Mouse (Mus musculus) hindbrain, embryonic 16.5 days (tissue): ENCODE measurements around the gene Grin2b. TPM values are rescaled to one million over a fixed set of nuclear protein-coding genes. Genes with fewer than 3 reads are reported as not detected.
A peak's percentile ranks its signal among the peaks of the same experiment; 100 is the strongest.

Experiments
- ATAC-seq: fragments of 200-750 bp; cut with Nextera tagmentation; 2 replicates; pipeline ENCODE4 v1.8.0; 2017; ENCODE audit warnings: moderate TSS enrichment, moderate library complexity
- H3K27ac ChIP-seq: fragments of 300-500 bp; sonication (generic); 2 replicates; pipeline ENCODE4 v1.5.1; 2014; ENCODE audit warnings: low read depth, mild to moderate bottlenecking, control low read depth, low read length, moderate library complexity
- H3K27me3 ChIP-seq: fragments of 300-500 bp; sonication (generic); replicated peaks from 2 replicates; pipeline ENCODE4 v1.6.1; 2014; ENCODE audit warnings: low read length; ENCODE audit not compliant: control insufficient read depth, insufficient read depth
- H3K36me3 ChIP-seq: fragments of 300-500 bp; sonication (generic); 2 replicates; pipeline ENCODE4 v1.6.1; 2014; ENCODE audit warnings: mild to moderate bottlenecking, low read length, moderate library complexity, mixed read lengths; ENCODE audit not compliant: control insufficient read depth, insufficient read depth
- H3K4me1 ChIP-seq: fragments of 300-500 bp; sonication (generic); 2 replicates; pipeline ENCODE4 v1.6.1; 2014; ENCODE audit warnings: low read depth, low read length; ENCODE audit not compliant: control insufficient read depth, insufficient read depth
- H3K4me2 ChIP-seq: fragments of 300-500 bp; sonication (generic); 2 replicates; pipeline ENCODE4 v1.6.1; 2014; ENCODE audit warnings: mild to moderate bottlenecking, low read length, control low read depth, moderate library complexity
- H3K4me3 ChIP-seq: fragments of 300-500 bp; sonication (generic); 2 replicates; pipeline ENCODE4 v1.5.1; 2014; ENCODE audit warnings: mild to moderate bottlenecking, low read length, control low read depth, moderate library complexity
- H3K9ac ChIP-seq: fragments of 300-500 bp; sonication (generic); 2 replicates; pipeline ENCODE4 v1.6.1; 2014; ENCODE audit warnings: low read depth, mild to moderate bottlenecking, control low read depth, low read length, moderate library complexity
- H3K9me3 ChIP-seq: fragments of 300-500 bp; sonication (generic); 2 replicates; pipeline ENCODE4 v1.6.1; 2014; ENCODE audit warnings: mild to moderate bottlenecking, low read length, moderate library complexity; ENCODE audit not compliant: control insufficient read depth
- WGBS: fragments of 180-500 bp; shearing (Covaris S2); extraction: QIAGEN DNeasy Blood & Tissue Kit; methylation state at CpG from one replicate; pipeline ENCODE4 v1.1.7; 2014; 5-methylcytosine and 5-hydroxymethylcytosine counted together
- polyA plus RNA-seq: library from polyadenylated mRNA; unstranded; fragments of >200 nt; fragmentation: Nextera tagmentation; extraction: Ambion mirVana; gene quantifications from 2 replicates; pipeline ENCODE4 v1.2.1, GENCODE M21; 2015

Grin2b gene
- polyA plus RNA-seq, 1 experiment from 2014 or later, result 56.1 TPM

- no peak overlapping the region for H3K4me2 ChIP-seq
- H3K9ac ChIP-seq, result no peak overlapping the region
- no peak overlapping the region for H3K4me3 ChIP-seq
- no peak overlapping the region for H3K27ac ChIP-seq
- no peaks in the 10 kb centered on the region for H3K36me3 ChIP-seq
- H3K27me3 ChIP-seq, result no peaks in the 10 kb centered on the region
- WGBS, result 97% methylated on average over 5 of the region's 5 CpGs
- no peak for ATAC-seq
- H3K9me3 ChIP-seq, result no peaks in the 10 kb centered on the region
- H3K4me1 ChIP-seq, result peaks cover 6% of the 10 kb centered on the region
Measured at GRCm38 (mm10) chr6:135914608-135915007, 258.7 kb downstream of the Grin2b start.

DNA sequence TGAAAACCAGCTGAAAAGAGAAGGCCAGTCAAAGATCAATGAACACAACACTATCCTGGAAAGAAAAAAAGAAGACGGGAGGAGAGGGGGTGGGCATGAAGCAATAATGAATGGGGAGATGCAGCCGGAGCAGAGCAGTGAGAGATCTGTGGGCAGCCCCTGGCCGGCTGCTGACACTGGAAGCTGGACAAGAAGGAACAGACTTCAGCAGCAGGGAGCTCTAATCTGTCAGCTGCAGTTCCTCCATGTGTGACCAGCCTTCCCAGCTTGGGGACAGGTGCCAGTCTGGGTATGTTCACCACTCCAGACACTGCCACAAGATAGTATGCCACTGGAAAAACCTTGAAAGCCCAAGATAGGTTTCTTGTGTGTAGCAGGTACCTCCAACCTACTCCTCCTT is 261.2 kb downstream of the Grin2b start:
- H3K4me1 ChIP-seq, result peaks cover 9% of the 10 kb centered on the region
- 44% methylated on average over 3 of the region's 3 CpGs for WGBS
- H3K27me3 ChIP-seq, result no peaks in the 10 kb centered on the region
- no peak overlapping the region for H3K4me2 ChIP-seq
- H3K27ac ChIP-seq, result no peak overlapping the region
- H3K36me3 ChIP-seq, result no peaks in the 10 kb centered on the region
- no peak overlapping the region for H3K9ac ChIP-seq
- no peaks in the 10 kb centered on the region for H3K9me3 ChIP-seq
- H3K4me3 ChIP-seq, result no peak overlapping the region
- ATAC-seq, result peak; percentile 53

- 58% methylated on average over 6 of the region's 6 CpGs for WGBS
Measured at GRCm38 (mm10) chr6:135911131-135911530, 262.2 kb downstream of the Grin2b start.

DNA sequence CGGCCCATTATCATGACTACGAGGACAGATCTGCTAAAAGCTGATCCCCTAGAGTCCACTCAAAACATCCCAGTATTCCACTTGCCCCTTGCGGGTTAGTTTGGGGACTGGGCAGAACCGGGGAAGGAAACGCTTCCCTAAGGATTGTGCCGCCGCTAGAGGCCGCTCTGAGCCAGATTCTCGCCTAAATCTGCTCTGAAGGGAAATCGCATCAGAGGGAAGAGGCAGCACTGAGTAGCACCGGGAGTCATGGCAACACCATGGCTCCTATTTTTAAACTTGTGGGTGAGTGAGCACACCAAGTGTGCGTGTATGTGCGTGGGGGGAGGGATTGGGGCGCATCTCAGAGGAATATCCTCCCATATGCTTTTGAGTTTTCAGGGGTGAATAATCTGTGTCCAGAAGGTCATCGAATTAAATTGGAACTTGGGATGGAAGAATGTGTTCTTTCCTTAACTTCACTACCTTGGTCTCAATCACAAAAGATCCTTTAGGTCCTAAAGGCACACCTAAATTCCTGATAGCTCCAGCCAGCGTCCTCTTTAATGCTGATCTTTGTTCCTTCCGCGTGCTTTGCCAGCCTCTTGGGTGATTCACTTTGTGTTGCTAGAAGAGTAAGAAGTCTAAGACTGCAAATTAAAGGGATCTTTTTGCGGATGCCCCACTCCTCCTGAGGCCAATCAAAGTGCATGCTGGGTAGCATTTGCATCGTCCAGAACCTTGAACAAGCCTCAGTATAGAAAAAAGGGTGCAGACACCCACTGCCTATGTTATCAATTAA is 265.6 kb downstream of the Grin2b start:
- H3K4me2 ChIP-seq, result no peak overlapping the region
- H3K9ac ChIP-seq, result no peak overlapping the region
- no peaks in the 10 kb centered on the region for H3K36me3 ChIP-seq
- ATAC-seq, result peak; percentile 71
- H3K27me3 ChIP-seq, result no peaks in the 10 kb centered on the region
- no peaks in the 10 kb centered on the region for H3K9me3 ChIP-seq
- 23% methylated on average over 20 of the region's 20 CpGs for WGBS
- H3K4me3 ChIP-seq, result no peak overlapping the region
- peaks cover 11% of the 10 kb centered on the region for H3K4me1 ChIP-seq
- no peak overlapping the region for H3K27ac ChIP-seq

More at GRCm38 (mm10) chr6:135911131-135911530, 262.2 kb downstream of the Grin2b start:
- Histone ChIP-seq H3K4me2 (no peak overlapping the region), H3K9ac (no peak overlapping the region), H3K4me3 (no peak overlapping the region), H3K36me3 (no peaks in the 10 kb centered on the region), H3K27ac (no peak overlapping the region), H3K9me3 (no peaks in the 10 kb centered on the region), H3K27me3 (no peaks in the 10 kb centered on the region), H3K4me1 (peaks cover 9% of the 10 kb centered on the region)
- no peak for ATAC-seq

- no peaks in the 10 kb centered on the region for H3K36me3 ChIP-seq
- WGBS, result 69% methylated on average over 8 of the region's 8 CpGs
- H3K4me3 ChIP-seq, result no peak overlapping the region
- no peak for ATAC-seq
- H3K27me3 ChIP-seq, result no peaks in the 10 kb centered on the region
- no peak overlapping the region for H3K9ac ChIP-seq
- no peaks in the 10 kb centered on the region for H3K9me3 ChIP-seq
- no peak overlapping the region for H3K4me2 ChIP-seq
- no peak overlapping the region for H3K27ac ChIP-seq
- peaks cover 11% of the 10 kb centered on the region for H3K4me1 ChIP-seq
Measured at GRCm38 (mm10) chr6:135907137-135907536, 266.2 kb downstream of the Grin2b start.

DNA sequence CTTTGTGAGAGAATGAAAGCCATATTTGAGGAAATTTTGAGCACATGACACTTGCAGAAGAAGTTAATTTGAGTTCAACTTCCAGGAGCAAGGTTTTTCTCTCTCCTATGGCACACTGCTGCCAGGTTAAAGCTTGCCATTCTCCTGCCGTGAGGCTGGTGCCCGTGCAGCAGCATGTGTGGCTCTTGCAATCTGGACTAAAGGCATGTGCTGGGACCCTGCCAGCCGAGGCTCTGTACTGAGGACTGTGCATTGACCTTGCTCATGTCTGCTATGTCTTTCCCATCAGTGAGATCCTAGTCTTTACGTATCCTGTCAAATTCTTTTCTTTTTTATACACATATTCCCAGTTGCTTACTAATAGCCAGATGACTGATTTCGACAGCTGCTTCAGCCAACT is 268.9 kb downstream of the Grin2b start:
- H3K9ac ChIP-seq, result no peak overlapping the region
- 65% methylated on average over 5 of the region's 5 CpGs for WGBS
- no peaks in the 10 kb centered on the region for H3K27me3 ChIP-seq
- H3K4me3 ChIP-seq, result no peak overlapping the region
- H3K9me3 ChIP-seq, result no peaks in the 10 kb centered on the region
- no peak for ATAC-seq
- no peak overlapping the region for H3K27ac ChIP-seq
- no peaks in the 10 kb centered on the region for H3K36me3 ChIP-seq
- H3K4me2 ChIP-seq, result no peak overlapping the region
- peaks cover 11% of the 10 kb centered on the region for H3K4me1 ChIP-seq

GRCm38 (mm10) chr6:135900410-135900809 is 272.9 kb downstream of the Grin2b start:
- ATAC-seq, result no peak
- peaks cover 2% of the 10 kb centered on the region; the same call in 1 of the 2 replicates for H3K4me1 ChIP-seq
- H3K4me3 ChIP-seq, result no peak overlapping the region
- no peaks in the 10 kb centered on the region for H3K27me3 ChIP-seq
- no peak overlapping the region for H3K27ac ChIP-seq
- WGBS, result 70% methylated on average over 10 of the region's 10 CpGs
- H3K9me3 ChIP-seq, result no peaks in the 10 kb centered on the region
- no peaks in the 10 kb centered on the region for H3K36me3 ChIP-seq
- H3K4me2 ChIP-seq, result no peak overlapping the region
- no peak overlapping the region for H3K9ac ChIP-seq

GRCm38 (mm10) chr6:135899225-135899624 is 274.1 kb downstream of the Grin2b start:
- WGBS, result 79% methylated on average over 10 of the region's 10 CpGs
- H3K36me3 ChIP-seq, result no peaks in the 10 kb centered on the region
- no peak for ATAC-seq
- no peak overlapping the region for H3K9ac ChIP-seq
- H3K4me1 ChIP-seq, result no peaks in the 10 kb centered on the region
- H3K27ac ChIP-seq, result no peak overlapping the region
- H3K27me3 ChIP-seq, result no peaks in the 10 kb centered on the region
- no peaks in the 10 kb centered on the region for H3K9me3 ChIP-seq
- H3K4me2 ChIP-seq, result no peak overlapping the region
- H3K4me3 ChIP-seq, result no peak overlapping the region

GRCm38 (mm10) chr6:135894793-135895228 is 278.5 kb downstream of the Grin2b start:
- Histone ChIP-seq H3K4me3 (no peak overlapping the region), H3K36me3 (no peaks in the 10 kb centered on the region), H3K9ac (no peak overlapping the region), H3K27ac (no peak overlapping the region), H3K4me2 (no peak overlapping the region), H3K9me3 (no peaks in the 10 kb centered on the region), H3K27me3 (no peaks in the 10 kb centered on the region), H3K4me1 (no peaks in the 10 kb centered on the region)
- 30% methylated on average over 1 of the region's 1 CpGs for WGBS
- no peak for ATAC-seq
